Mouse (Mus musculus) lung, postnatal 0 days (tissue): ENCODE measurements at regions not wholly inside any gene's neighbourhood (a gene's known extent, or its start where the extent isn't known, plus 50 kb on each side); places are given as distances from the start of the nearest gene placed in this dataset.

Experiments
- CTCF ChIP-seq: IDR thresholded peaks from 2 replicates; pipeline ENCODE4 v1.5.1; 2016; ENCODE audit warnings: antibody characterized with exemption, mild to moderate bottlenecking
- EP300 ChIP-seq: IDR thresholded peaks from 2 replicates; pipeline ENCODE4 v1.6.1; 2016; ENCODE audit warnings: antibody characterized with exemption, mild to moderate bottlenecking, control low read depth

DNA sequence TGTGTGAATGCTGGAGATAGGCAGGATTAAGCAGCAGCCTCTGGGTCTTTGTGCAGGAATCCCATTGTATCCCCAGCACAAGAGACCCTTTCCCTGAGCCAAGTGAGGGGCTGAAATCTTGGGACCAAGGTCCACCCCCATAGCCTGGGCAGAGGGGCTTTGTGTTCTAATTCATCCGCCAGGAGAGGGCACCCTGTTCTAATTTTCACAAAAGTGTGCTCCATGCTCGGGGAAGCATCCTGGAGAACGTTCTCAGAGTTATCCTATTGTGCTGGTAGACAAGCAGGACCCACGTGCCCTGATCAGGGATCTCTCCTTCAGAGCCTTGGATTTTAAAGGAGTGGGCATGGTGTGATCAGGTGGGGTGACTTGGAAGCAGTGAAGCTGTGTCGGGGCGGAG lies 191.5 kb upstream of the 4931429L15Rik start:
- TF ChIP-seq CTCF: no peak
- TF ChIP-seq EP300: no peak
